Mouse (Mus musculus) cortical plate, adult 2 months (tissue): ENCODE measurements around the gene Zfp93.

Experiments used
- CTCF ChIP-seq: fragments of 200-500 bp; IDR thresholded peaks from 2 replicates; pipeline ENCODE4 v1.5.1; 2011; ENCODE audit warnings: mild to moderate bottlenecking, control low read depth, low read length; ENCODE audit not compliant: insufficient read depth; ENCODE audit errors: extremely low read depth
- POLR2A ChIP-seq: fragments of 200-500 bp; IDR thresholded peaks from 2 replicates; pipeline ENCODE4 v1.6.1; 2011; ENCODE audit warnings: mild to moderate bottlenecking, low read length, control low read depth; ENCODE audit not compliant: insufficient read depth; ENCODE audit errors: extremely low read depth

GRCm38 (mm10) chr7:24280031-24280857, 10.0 kb downstream of the Zfp93 start:
- no peak for TF ChIP-seq CTCF
- TF ChIP-seq POLR2A: no peak
